Comparison of ENCODE assay signal across 10 mouse cellular contexts in the genomic region with DNA sequence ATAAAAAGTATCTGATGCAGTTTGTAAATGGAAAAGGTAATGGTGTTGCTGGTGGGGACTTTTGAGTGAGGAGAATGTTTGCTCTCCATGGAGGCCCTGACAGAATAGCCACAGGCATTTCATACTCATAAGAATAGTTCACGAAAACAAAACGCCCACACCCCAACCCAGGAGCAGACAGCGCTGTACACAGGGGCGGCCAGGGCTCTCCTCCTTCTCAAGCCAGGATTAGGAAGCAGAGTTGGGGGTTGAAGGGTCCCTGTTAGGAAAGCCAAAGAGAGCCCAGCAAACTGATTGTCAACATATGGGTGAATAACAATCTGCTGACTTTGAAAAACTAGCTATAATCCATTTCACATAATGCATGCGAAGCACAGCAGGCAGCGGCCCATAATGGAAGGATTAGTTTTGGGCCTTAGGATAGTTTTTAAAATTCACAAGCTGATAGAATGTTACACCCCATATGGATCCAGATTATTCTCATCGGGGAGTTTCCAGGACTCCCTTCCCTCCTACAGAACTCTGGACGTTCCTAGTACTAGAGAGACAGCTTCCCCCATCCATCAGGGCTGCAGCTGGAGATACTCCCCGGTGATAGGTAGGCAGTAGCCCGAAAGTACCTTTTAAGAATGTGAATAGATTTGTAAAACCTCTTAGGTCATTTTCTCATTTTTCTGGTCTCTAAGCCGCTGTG. TPM values are rescaled to one million over a fixed set of nuclear protein-coding genes. Genes with fewer than 3 reads are reported as not detected.
DNase-seq lines count a peak whose midpoint lies in the region; ATAC-seq and TF ChIP-seq lines count a peak whose summit lies in the region.
"Had no signal": no experiment of that assay in that cellular context is flagged by ENCODE, and none has a peak within 500 bp of the region (broad histone marks: within the 10 kb centered on the region; RNA-seq: fewer than 3 reads in every experiment).

No protein-coding gene starts in this region.

- no peaks in the 10 kb centered on the region for H3K9me3 ChIP-seq in lung, postnatal 0 days (ENCODE audit: low read length)
- H3K9me3 ChIP-seq in limb, embryonic 12.5 days: no peaks in the 10 kb centered on the region
- H3K9me3 ChIP-seq: megakaryocyte, embryonic 14.5 days had no signal

- no peaks in the 10 kb centered on the region for H3K4me1 ChIP-seq in lung, postnatal 0 days (ENCODE audit: insufficient read depth, low read depth, low read length)
- peaks cover 7% of the 10 kb centered on the region; the same call in 1 of the 2 replicates for H3K4me1 ChIP-seq in limb, embryonic 12.5 days (replicated peaks)

- TF ChIP-seq EP300 in lung, postnatal 0 days (IDR thresholded peaks at IDR 0.05): no peak

- H3K9ac ChIP-seq in lung, postnatal 0 days (replicated peaks; ENCODE audit: low read depth): no peak overlapping the region
- H3K9ac ChIP-seq in limb, embryonic 12.5 days (replicated peaks): no peak overlapping the region

- H3K36me3 ChIP-seq in lung, postnatal 0 days (ENCODE audit: insufficient read depth, low read length): no peaks in the 10 kb centered on the region
- no peaks in the 10 kb centered on the region for H3K36me3 ChIP-seq in limb, embryonic 12.5 days

- H3K4me2 ChIP-seq in lung, postnatal 0 days (replicated peaks; ENCODE audit: low read depth, low read length): peak overlapping the region; percentile 48
- peak overlapping the region; percentile 61 for H3K4me2 ChIP-seq in limb, embryonic 12.5 days

- no peak overlapping the region for H3K27ac ChIP-seq in lung, postnatal 0 days (ENCODE audit: low read length)
- H3K27ac ChIP-seq in limb, embryonic 12.5 days: no peak overlapping the region

- WGBS in lung, postnatal 0 days: 38% methylated on average over 11 of the region's 11 CpGs
- 22% methylated on average over 11 of the region's 11 CpGs for WGBS in limb, embryonic 12.5 days

- no peak overlapping the region for H3K4me3 ChIP-seq in lung, postnatal 0 days (ENCODE audit: low read depth, low read length)
- peak overlapping the region; percentile 29 for H3K4me3 ChIP-seq in limb, embryonic 12.5 days (replicated peaks)
- H3K4me3 ChIP-seq: megakaryocyte, embryonic 14.5 days had no signal

- DNase-seq in cerebellum, adult 9-10 months: peak; percentile 1
- no peak for DNase-seq in cerebellum, adult 18-20 months
- no peak for DNase-seq in lung, postnatal 0 days (ENCODE audit: low spot score)
- DNase-seq in lung, postnatal 14 days: no peak
- peak; percentile 28 for DNase-seq in retina, postnatal 1 day
- DNase-seq in left cerebral cortex, adult 18-20 months (ENCODE audit: low spot score in 2 of 2): no peak
- DNase-seq in spleen, postnatal 4 days (ENCODE audit: low spot score in 2 of 2): no peak
- DNase-seq: gastrocnemius, postnatal 10 days had no signal

- ATAC-seq in lung, postnatal 0 days: no peak
- no peak for ATAC-seq in limb, embryonic 12.5 days (ENCODE audit: insufficient number of reproducible peaks, insufficient read depth, low FRiP score, low TSS enrichment, low read depth)

- TF ChIP-seq CTCF in lung, postnatal 0 days (IDR thresholded peaks at IDR 0.05): no peak

- H3K27me3 ChIP-seq in lung, postnatal 0 days (replicated peaks; ENCODE audit: insufficient read depth, low read length): no peaks in the 10 kb centered on the region
- H3K27me3 ChIP-seq in limb, embryonic 12.5 days: no peaks in the 10 kb centered on the region

RNA-seq across cellular contexts. Expression of a gene that starts 50.6 kb away (rescaled TPM):
- 19.6 and 20.7 TPM in 2 replicates for polyA plus RNA-seq in lung, postnatal 0 days (2015; fragmentation: Nextera tagmentation; extraction: Ambion mirVana)
- 20.3 and 23.5 TPM in 2 replicates for polyA plus RNA-seq in limb, embryonic 12.5 days (2016; fragmentation: Nextera tagmentation; extraction: Ambion mirVana)
- total RNA-seq in left cerebral cortex, adult 18-20 months (2021): 100 to 1,000 TPM; 100 to 106 TPM

Comparison
In these comparisons a context has a peak if more than half of its experiments do, and no peak if none do; other contexts are left out.
1. DNase-seq: peak in cerebellum, adult 9-10 months (single experiment) and retina, postnatal 1 day (single experiment); none in cerebellum, adult 18-20 months (0 of 2), lung, postnatal 0 days (single experiment), lung, postnatal 14 days (single experiment), left cerebral cortex, adult 18-20 months (0 of 2) and spleen, postnatal 4 days (0 of 2).